Mouse (Mus musculus) bone marrow, adult 2 months (tissue): ENCODE measurements around the gene H2-DMb1. TPM values are rescaled to one million over a fixed set of nuclear protein-coding genes. Genes with fewer than 3 reads are reported as not detected.

Source experiments
- H3K27ac ChIP-seq: fragments of 200-500 bp; 2 replicates; pipeline ENCODE4 v1.5.1; 2012; ENCODE audit warnings: low read depth, mild to moderate bottlenecking, control low read depth, inconsistent platforms, low read length; ENCODE audit not compliant: control insufficient read depth, poor library complexity, insufficient read depth
- H3K4me1 ChIP-seq: fragments of 200-500 bp; 2 replicates; pipeline ENCODE4 v1.6.1; 2011; ENCODE audit warnings: low read length; ENCODE audit not compliant: control insufficient read depth, insufficient read depth
- H3K4me3 ChIP-seq: fragments of 200-500 bp; replicated peaks from 2 replicates; pipeline ENCODE3; 2011; ENCODE audit warnings: mild to moderate bottlenecking, low read depth, low read length, control low read depth; ENCODE audit not compliant: control insufficient read depth
- CTCF ChIP-seq: fragments of 200-500 bp; IDR thresholded peaks from 2 replicates; pipeline ENCODE4 v1.5.1; 2011; ENCODE audit warnings: low read length, control low read depth; ENCODE audit not compliant: control insufficient read depth, insufficient read depth
- POLR2A ChIP-seq: fragments of 200-500 bp; IDR thresholded peaks from 2 replicates; pipeline ENCODE4 v1.6.1; 2011; ENCODE audit warnings: low read depth, mild to moderate bottlenecking, control low read depth, low read length, borderline replicate concordance; ENCODE audit not compliant: control insufficient read depth
- whole genome bisulfite sequencing: fragments of 180-500 bp; shearing (Covaris S2); methylation state at CpG from one replicate; pipeline ENCODE4 v1.1.7; 2018; 5-methylcytosine and 5-hydroxymethylcytosine counted together
- polyA plus RNA-seq: library from polyadenylated mRNA; stranded (reverse); fragments of >200 nt; gene quantifications from 2 replicates; pipeline ENCODE4 v1.2.4, GENCODE M21; 2011; ENCODE audit warnings: low replicate concordance; ENCODE audit not compliant: missing spikeins, insufficient read depth, insufficient read length

H2-DMb1 gene
- polyA plus RNA-seq, 1 experiment = 59.8 TPM

DNA sequence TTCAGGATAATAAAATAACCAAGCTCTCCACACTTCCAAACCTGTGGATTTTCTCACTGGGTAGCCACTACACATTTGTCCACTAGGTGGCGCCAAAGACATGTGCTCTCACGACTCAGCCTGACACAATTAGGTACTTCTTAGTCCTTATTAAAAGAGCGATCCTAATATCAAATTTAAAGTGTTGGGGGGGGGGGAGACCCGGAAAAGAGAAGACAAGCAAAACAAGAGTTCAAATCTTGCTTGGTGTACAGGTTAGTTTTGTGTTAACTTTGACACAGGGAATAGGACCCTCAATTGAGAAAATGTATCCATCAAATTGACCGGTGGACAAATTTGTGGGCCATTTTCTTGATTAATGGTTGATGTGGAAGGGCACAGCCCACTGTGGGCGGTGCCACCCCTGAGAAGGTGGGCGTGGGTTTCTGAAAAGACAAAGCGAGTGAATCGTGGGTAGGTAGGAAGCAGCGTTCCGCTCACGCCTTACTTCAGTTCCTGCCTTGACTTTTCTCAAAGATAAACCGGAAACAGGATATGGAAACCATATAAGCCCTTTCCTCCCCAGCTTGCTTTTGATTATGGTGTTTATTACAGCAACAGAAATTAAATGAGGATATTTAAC lies 18.1 kb downstream of the H2-DMb1 start:
- under 1% methylated on average over 13 of the region's 13 CpGs for WGBS
- peak overlapping the region; percentile 56 for H3K4me3 ChIP-seq
- TF ChIP-seq POLR2A (no peak), CTCF (peak; percentile 82)

DNA sequence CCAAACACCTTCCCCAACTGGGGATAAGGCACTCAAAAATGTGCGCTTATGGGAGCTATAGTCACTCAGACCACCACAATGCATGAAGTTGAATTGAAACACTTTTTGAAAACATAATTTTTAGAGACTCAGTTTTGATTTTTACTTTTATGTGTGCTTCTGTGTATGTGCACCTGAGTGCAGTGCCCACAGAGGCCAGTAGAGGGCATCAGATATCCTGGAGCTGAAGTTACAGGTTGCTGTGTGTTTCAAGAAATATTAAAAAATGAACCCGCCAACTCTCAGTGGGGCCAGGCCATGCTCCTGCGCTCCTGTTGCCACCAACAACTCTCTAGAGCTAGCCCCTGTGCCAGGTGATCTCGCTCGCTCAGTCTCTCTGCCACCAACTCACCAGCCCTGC lies 19.7 kb downstream of the H2-DMb1 start:
- 96% methylated on average over 5 of the region's 5 CpGs for WGBS
- no peak overlapping the region for H3K27ac ChIP-seq
- H3K4me1 ChIP-seq = peaks cover 2% of the 10 kb centered on the region; the same call in 1 of the 2 replicates
- TF ChIP-seq POLR2A (no peak), CTCF (0 out of 2 replicates have a peak, but pooled peaks have one; percentile 24)
- no peak overlapping the region for H3K4me3 ChIP-seq

More for the DNA sequence above, 18.1 kb downstream of the H2-DMb1 start:
- peaks cover 2% of the 10 kb centered on the region; the same call in 1 of the 2 replicates for H3K4me1 ChIP-seq
- H3K27ac ChIP-seq = peak overlapping the region; percentile 30; the same call in 1 of the 2 replicates

GRCm38 (mm10) chr17:34174075-34174474 lies 21.2 kb downstream of the H2-DMb1 start:
- no peak for TF ChIP-seq CTCF
- no peak for TF ChIP-seq POLR2A

GRCm38 (mm10) chr17:34177179-34177578 lies 24.3 kb downstream of the H2-DMb1 start:
- no peak for TF ChIP-seq CTCF
- TF ChIP-seq POLR2A = no peak
- Histone ChIP-seq H3K4me1 (peaks cover 2% of the 10 kb centered on the region; the same call in 1 of the 2 replicates), H3K4me3 (no peak overlapping the region), H3K27ac (no peak overlapping the region)
- 77% methylated on average over 4 of the region's 4 CpGs for WGBS

More at GRCm38 (mm10) chr17:34174075-34174474, 21.2 kb downstream of the H2-DMb1 start:
- H3K4me3 ChIP-seq = no peak overlapping the region
- 5% methylated on average over 1 of the region's 1 CpGs for whole genome bisulfite sequencing
- H3K27ac ChIP-seq = peak overlapping the region; percentile 43; the same call in 1 of the 2 replicates
- peaks cover 2% of the 10 kb centered on the region; the same call in 1 of the 2 replicates for H3K4me1 ChIP-seq

- H3K4me1 ChIP-seq = peaks cover 2% of the 10 kb centered on the region; the same call in 1 of the 2 replicates
- H3K4me3 ChIP-seq = no peak overlapping the region
- H3K27ac ChIP-seq = no peak overlapping the region
- 75% methylated on average over 6 of the region's 6 CpGs for WGBS
- TF ChIP-seq POLR2A (no peak), CTCF (no peak)
These were observed 26.1 kb downstream of the H2-DMb1 start for GRCm38 (mm10) chr17:34179019-34179418.

DNA sequence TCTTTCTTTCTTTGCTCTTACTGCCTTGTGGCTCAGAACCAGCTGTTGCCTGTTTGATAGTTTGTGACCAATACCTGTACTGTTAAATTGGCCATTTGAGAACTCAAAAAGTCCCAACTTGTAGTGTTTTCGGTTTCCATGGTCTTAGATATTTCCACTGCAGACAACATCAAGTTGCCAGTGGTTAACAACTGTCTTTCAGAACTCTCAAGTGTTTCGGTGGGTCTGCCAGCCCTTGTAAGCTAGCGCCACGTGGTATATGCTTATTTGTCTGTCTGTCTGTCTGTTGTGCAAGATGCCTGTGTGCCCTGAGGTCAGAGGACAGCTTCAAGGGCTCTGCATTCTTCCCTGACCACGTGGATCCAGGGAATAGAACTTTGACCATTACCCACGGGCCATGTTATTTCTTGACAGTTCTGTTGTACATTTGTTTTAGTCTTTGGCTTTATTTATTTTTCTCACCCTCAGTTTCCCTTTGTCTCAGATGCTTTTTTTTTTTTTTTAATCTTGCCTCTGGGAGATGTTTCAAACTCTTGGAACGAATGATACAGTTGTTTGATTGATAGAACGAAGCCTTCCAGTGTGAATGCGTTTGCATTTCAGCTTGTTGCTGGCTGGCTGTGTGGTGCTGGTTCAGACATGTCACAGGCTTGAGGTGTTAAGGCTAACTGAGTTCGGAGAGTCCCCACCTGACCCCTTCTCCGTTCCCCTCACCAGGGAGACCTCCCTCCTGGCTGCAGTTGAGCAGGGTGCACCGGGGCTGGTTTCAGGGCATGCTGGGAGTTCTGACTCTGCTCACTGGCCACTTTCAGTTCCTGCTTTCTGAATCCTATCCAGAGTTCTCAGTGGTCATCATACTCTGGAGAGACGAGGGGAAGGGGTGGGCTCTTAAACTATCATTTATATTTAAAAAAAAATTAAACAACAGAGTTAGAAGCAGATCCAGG lies 27.3 kb downstream of the H2-DMb1 start:
- H3K4me3 ChIP-seq = no peak overlapping the region
- no peaks in the 10 kb centered on the region; the same call in 1 of the 2 replicates for H3K4me1 ChIP-seq
- H3K27ac ChIP-seq = no peak overlapping the region
- no peak for TF ChIP-seq CTCF
- TF ChIP-seq POLR2A = no peak
- WGBS = 54% methylated on average over 13 of the region's 13 CpGs

DNA sequence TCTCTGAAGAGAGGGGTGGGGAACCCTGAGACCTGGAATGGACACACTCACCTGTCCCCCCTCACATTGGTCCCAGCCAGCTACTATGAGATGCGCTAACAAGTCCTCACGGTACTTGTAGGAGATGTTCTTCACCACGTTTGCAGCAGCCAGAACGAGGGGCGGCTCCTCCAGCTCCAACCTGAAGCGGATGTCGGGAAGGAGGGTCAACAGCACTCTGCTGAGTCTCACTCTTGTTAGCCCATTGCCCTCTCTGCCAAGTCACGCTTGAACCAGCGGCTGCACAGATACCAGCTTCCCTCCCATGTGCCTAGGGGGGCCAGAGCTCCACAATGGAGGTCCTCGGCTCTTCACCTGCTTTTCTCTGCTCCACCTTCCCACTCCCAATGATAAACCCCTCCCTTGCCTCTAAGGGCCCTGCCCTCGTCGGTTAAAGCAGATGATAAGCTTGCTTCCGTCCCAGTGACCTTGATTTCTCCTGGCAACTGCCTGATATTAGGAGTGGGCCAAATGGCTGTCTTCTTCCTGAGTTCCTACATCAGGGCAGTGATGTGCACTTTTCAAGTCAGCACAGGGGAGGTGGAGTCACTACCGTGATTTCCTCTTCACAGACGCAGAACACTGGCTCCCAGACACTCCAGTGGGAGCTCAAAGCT lies 30.8 kb downstream of the H2-DMb1 start:
- peaks cover 2% of the 10 kb centered on the region for H3K4me1 ChIP-seq
- no peak overlapping the region for H3K4me3 ChIP-seq
- TF ChIP-seq POLR2A (no peak), CTCF (no peak)
- 76% methylated on average over 15 of the region's 15 CpGs for WGBS
- no peak overlapping the region for H3K27ac ChIP-seq

GRCm38 (mm10) chr17:34185526-34185925 lies 32.7 kb downstream of the H2-DMb1 start:
- WGBS = 74% methylated on average over 9 of the region's 9 CpGs
- peaks cover 2% of the 10 kb centered on the region for H3K4me1 ChIP-seq
- TF ChIP-seq POLR2A = no peak
- no peak for TF ChIP-seq CTCF

More at GRCm38 (mm10) chr17:34185526-34185925, 32.7 kb downstream of the H2-DMb1 start:
- Histone ChIP-seq H3K27ac (no peak overlapping the region), H3K4me3 (no peak overlapping the region)
